Comparison of ENCODE assay signal across 7 mouse cellular contexts in genomic region chr7:127993341-127993977, GRCm38 (mm10). TPM values are rescaled to one million over a fixed set of nuclear protein-coding genes. Genes with fewer than 3 reads are reported as not detected.
DNase-seq lines count a peak whose midpoint lies in the region; ATAC-seq and TF ChIP-seq lines count a peak whose summit lies in the region.

Gene Pycard (minus strand): TSS chr7:127993867.

- no peaks in the 10 kb centered on the region for H3K27me3 ChIP-seq in G1E (ENCODE audit: insufficient read depth, low read length)
- H3K27me3 ChIP-seq in hindbrain, embryonic 11.5 days (ENCODE audit: control insufficient read depth, insufficient read depth, low read length), result no peaks in the 10 kb centered on the region
- no peaks in the 10 kb centered on the region for H3K27me3 ChIP-seq in limb, embryonic 14.5 days (ENCODE audit: control insufficient read depth, insufficient read depth, low read length)
- H3K27me3 ChIP-seq in midbrain, postnatal 0 days (ENCODE audit: insufficient read depth, low read length), result no peaks in the 10 kb centered on the region

- peak; percentile 93 for ATAC-seq in CD4-positive, CD25-positive, alpha-beta regulatory T cell, adult 4 months
- no peak for ATAC-seq in G1E (ENCODE audit: extremely low read depth, insufficient number of reproducible peaks, low FRiP score, poor library complexity, severe bottlenecking)
- ATAC-seq in erythroblast, adult 5-6 weeks (replicated peaks; ENCODE audit: low FRiP score, poor library complexity, severe bottlenecking), result 0 out of 2 replicates have a peak, but pooled peaks have one; percentile 38
- ATAC-seq in hindbrain, embryonic 11.5 days (ENCODE audit: low FRiP score), result 0 out of 2 replicates have a peak, but pooled peaks have one; percentile 33
- no peak for ATAC-seq in limb, embryonic 14.5 days (ENCODE audit: low FRiP score, low read depth)
- ATAC-seq in midbrain, postnatal 0 days (ENCODE audit: low FRiP score), result no peak

- no peaks in the 10 kb centered on the region for H3K9me3 ChIP-seq in G1E (replicated peaks)
- H3K9me3 ChIP-seq in hindbrain, embryonic 11.5 days (ENCODE audit: control insufficient read depth, low read length), result no peaks in the 10 kb centered on the region
- no peaks in the 10 kb centered on the region for H3K9me3 ChIP-seq in limb, embryonic 14.5 days (ENCODE audit: control insufficient read depth, low read length)
- H3K9me3 ChIP-seq in midbrain, postnatal 0 days (ENCODE audit: low read length), result no peaks in the 10 kb centered on the region

- 18% methylated on average over 18 of the region's 18 CpGs for WGBS in hindbrain, embryonic 11.5 days
- WGBS in limb, embryonic 14.5 days, result 13% methylated on average over 18 of the region's 18 CpGs
- 20% methylated on average over 18 of the region's 18 CpGs for WGBS in midbrain, postnatal 0 days

- no peak for TF ChIP-seq CTCF in G1E (IDR thresholded peaks at IDR 0.05; ENCODE audit: low read depth, low read length)
- no peak for TF ChIP-seq CTCF in midbrain, postnatal 0 days (IDR thresholded peaks at IDR 0.05)

- peaks cover 33% of the 10 kb centered on the region for H3K4me1 ChIP-seq in G1E (ENCODE audit: insufficient read depth, low read depth, low read length)
- H3K4me1 ChIP-seq in hindbrain, embryonic 11.5 days (replicated peaks; ENCODE audit: control insufficient read depth, insufficient read depth, low read length), result no peaks in the 10 kb centered on the region
- H3K4me1 ChIP-seq in limb, embryonic 14.5 days (ENCODE audit: control insufficient read depth, insufficient read depth, low read length), result peaks cover 8% of the 10 kb centered on the region
- H3K4me1 ChIP-seq in midbrain, postnatal 0 days (ENCODE audit: insufficient read depth, low read length), result no peaks in the 10 kb centered on the region

- DNase-seq in G1E (ENCODE audit: low spot score), result peak; percentile 23
- DNase-seq in hindbrain, embryonic 11.5 days (ENCODE audit: low spot score), result no peak
- peak; percentile 24 for DNase-seq in limb, embryonic 14.5 days (ENCODE audit: low spot score)
- no peak for DNase-seq in midbrain, postnatal 0 days (ENCODE audit: low spot score)
- peak; percentile 74 to 89 for DNase-seq in thymus, adult 18-20 months

- H3K4me2 ChIP-seq in hindbrain, embryonic 11.5 days (replicated peaks; ENCODE audit: low read depth, low read length), result no peak within 1 kb of the TSS
- H3K4me2 ChIP-seq in limb, embryonic 14.5 days (replicated peaks; ENCODE audit: low read depth, low read length, severe bottlenecking), result peak within 1 kb of the TSS; percentile 53
- peak within 1 kb of the TSS; percentile 39 for H3K4me2 ChIP-seq in midbrain, postnatal 0 days (ENCODE audit: low read depth, low read length, poor library complexity, severe bottlenecking)

- H3K27ac ChIP-seq in hindbrain, embryonic 11.5 days (ENCODE audit: low read depth, low read length), result no peak within 1 kb of the TSS
- 0 out of 2 replicates have a peak within 1 kb of the TSS, but pooled peaks have one; percentile 33 for H3K27ac ChIP-seq in limb, embryonic 14.5 days (replicated peaks; ENCODE audit: low read depth, low read length)
- no peak within 1 kb of the TSS for H3K27ac ChIP-seq in midbrain, postnatal 0 days (ENCODE audit: low read depth, low read length)

- no peak for TF ChIP-seq POLR2A in limb, embryonic 14.5 days (IDR thresholded peaks at IDR 0.05; ENCODE audit: borderline replicate concordance, extremely low read depth, insufficient read depth, insufficient read length)

- H3K36me3 ChIP-seq in G1E (replicated peaks), result peaks cover 89% of the 10 kb centered on the region
- H3K36me3 ChIP-seq in hindbrain, embryonic 11.5 days (ENCODE audit: control insufficient read depth, insufficient read depth, low read length), result no peaks in the 10 kb centered on the region
- peaks cover 29% of the 10 kb centered on the region for H3K36me3 ChIP-seq in limb, embryonic 14.5 days (ENCODE audit: control insufficient read depth, insufficient read depth, low read length)
- peaks cover 5% of the 10 kb centered on the region; the same call in 1 of the 2 replicates for H3K36me3 ChIP-seq in midbrain, postnatal 0 days (ENCODE audit: insufficient read depth, low read length)

- H3K4me3 ChIP-seq in G1E (ENCODE audit: low read depth, low read length), result peak within 1 kb of the TSS; percentile 8; the same call in 1 of the 2 replicates
- H3K4me3 ChIP-seq in hindbrain, embryonic 11.5 days (ENCODE audit: low read depth, low read length), result no peak within 1 kb of the TSS
- H3K4me3 ChIP-seq in limb, embryonic 14.5 days (replicated peaks; ENCODE audit: low read length), result peak within 1 kb of the TSS; percentile 30
- H3K4me3 ChIP-seq in midbrain, postnatal 0 days (ENCODE audit: low read depth, low read length), result peak within 1 kb of the TSS; percentile 14; the same call in 1 of the 2 replicates

- no peak within 1 kb of the TSS for H3K9ac ChIP-seq in hindbrain, embryonic 11.5 days (ENCODE audit: low read depth, low read length)
- peak within 1 kb of the TSS; percentile 47 for H3K9ac ChIP-seq in limb, embryonic 14.5 days (ENCODE audit: low read depth, low read length, severe bottlenecking)
- 0 out of 2 replicates have a peak within 1 kb of the TSS, but pooled peaks have one; percentile 4 for H3K9ac ChIP-seq in midbrain, postnatal 0 days (replicated peaks; ENCODE audit: low read length, poor library complexity, severe bottlenecking)

RNA-seq across cellular contexts. Expression of gene Pycard, which starts in this region (rescaled TPM):
- 100 to 1,000 TPM; 247 to 260 TPM for polyA plus RNA-seq in CD4-positive, CD25-positive, alpha-beta regulatory T cell, adult 4 months (2017; shearing (Covaris generic))
- total RNA-seq in G1E (2014; fragmentation: Nextera tagmentation) (2.0 and 2.4 TPM in 2 replicates), G1E (2017) (3.3 and 3.5 TPM in 2 replicates)
- polyA plus RNA-seq in G1E (2012), result 1.2 and 1.3 TPM in 2 replicates
- 33.6 and 42.6 TPM in 2 replicates for total RNA-seq in erythroblast, adult 5-6 weeks (2015; ENCODE audit: low replicate concordance)
- 3.2 and 3.3 TPM in 2 replicates for total RNA-seq in erythroblast, adult 5-6 weeks (2017; ENCODE audit: low replicate concordance)
- 8.4 and 11.0 TPM in 2 replicates for polyA plus RNA-seq in hindbrain, embryonic 11.5 days (2014; fragmentation: Nextera tagmentation; extraction: Ambion mirVana)
- polyA plus RNA-seq in limb, embryonic 14.5 days (2012; rRNA removed), result 53.1 and 59.3 TPM in 2 replicates
- 98.3 and 132 TPM in 2 replicates for polyA plus RNA-seq in limb, embryonic 14.5 days (2014; fragmentation: Nextera tagmentation; extraction: Ambion mirVana)
- 4.3 and 6.6 TPM in 2 replicates for total RNA-seq in midbrain, postnatal 0 days (2014; rRNA removed)
- 7.8 and 10.8 TPM in 2 replicates for polyA plus RNA-seq in midbrain, postnatal 0 days (2015; fragmentation: Nextera tagmentation; extraction: Ambion mirVana)

Comparison
In these comparisons a context has a peak if more than half of its experiments do, and no peak if none do; other contexts are left out.
1. ATAC-seq: peak in CD4-positive, CD25-positive, alpha-beta regulatory T cell, adult 4 months (single experiment), erythroblast, adult 5-6 weeks (single experiment) and hindbrain, embryonic 11.5 days (single experiment); none in G1E (single experiment), limb, embryonic 14.5 days (single experiment) and midbrain, postnatal 0 days (single experiment).
2. DNase-seq: peak in G1E (single experiment), limb, embryonic 14.5 days (single experiment) and thymus, adult 18-20 months (2 of 2); none in hindbrain, embryonic 11.5 days (single experiment) and midbrain, postnatal 0 days (single experiment).